Mouse (Mus musculus): Measurements from ENCODE around the gene Fam198a. TPM values are rescaled to one million over a fixed set of nuclear protein-coding genes. Genes with fewer than 3 reads are reported as not detected.

The Fam198a gene
- total and polyA plus RNA-seq, 3 experiments = 0.12 to 0.26 TPM; not detected in 1

DNA sequence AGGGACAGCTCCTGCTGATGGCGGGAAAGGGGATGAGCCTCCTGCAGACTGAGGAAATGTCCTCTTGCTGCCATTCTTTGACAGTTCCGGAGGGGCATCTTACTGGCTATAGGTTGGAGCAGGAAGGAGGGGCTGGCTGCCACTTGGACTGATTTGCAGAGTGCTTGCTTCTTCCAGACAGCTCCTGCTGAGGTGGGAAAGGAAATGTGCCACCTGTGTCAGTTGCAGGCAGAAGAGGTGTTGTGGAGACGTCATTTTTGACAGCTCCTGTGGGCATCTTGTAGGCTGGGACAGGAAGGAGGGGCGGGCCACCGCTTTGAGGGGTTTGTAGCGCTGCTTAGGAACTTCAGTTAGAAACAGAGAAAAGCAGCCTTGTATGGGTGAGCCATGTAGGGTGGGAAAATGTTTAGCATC lies 13.3 kb upstream of the Fam198a start:
- Histone ChIP-seq H3K9ac (ENCODE audit: control insufficient read depth, low read depth, low read length, poor library complexity, severe bottlenecking) (peak overlapping the region; percentile 59), H3K27me3 (ENCODE audit: control insufficient read depth in 1 of 2, insufficient read depth in 2 of 2, low read length in 2 of 2) (no peaks in the 10 kb centered on the region), H3K4me3 (ENCODE audit: control insufficient read depth in 1 of 2, insufficient read depth in 1 of 2, low read depth in 2 of 2, low read length in 2 of 2) (peak overlapping the region; percentile 30 to 92; a peak in 3 of 4 replicates), H3K79me2 (ENCODE audit: control insufficient read depth, insufficient read depth, low read length, poor library complexity) (peaks cover 3% of the 10 kb centered on the region), H3K9me3 (replicated peaks; ENCODE audit: insufficient read depth, low read length) (no peaks in the 10 kb centered on the region), H3K4me1 (ENCODE audit: control insufficient read depth in 1 of 2, insufficient read depth in 2 of 2, low read length in 2 of 2) (peaks cover 0 to 3% of the 10 kb centered on the region in 2 experiments; a peak in 2 of 4 replicates), H3K36me3 (ENCODE audit: control insufficient read depth in 1 of 2, insufficient read depth in 2 of 2, low read length in 2 of 2) (peaks cover 0 to 4% of the 10 kb centered on the region in 2 experiments; a peak in 2 of 4 replicates), H3K27ac (ENCODE audit: control insufficient read depth, low read depth, low read length) (peak overlapping the region; percentile 43; the same call in 1 of the 2 replicates)
- TF ChIP-seq MAZ (IDR thresholded peaks at IDR 0.05; ENCODE audit: low read depth, low read length) (no peak), MAFK (IDR thresholded peaks at IDR 0.05; ENCODE audit: borderline replicate concordance, low read depth, low read length) (no peak), EP300 (IDR thresholded peaks at IDR 0.05; ENCODE audit: low read depth in 1 of 2, low read length in 2 of 2) (no peak), POLR2AphosphoS5 (IDR thresholded peaks at IDR 0.05; ENCODE audit: borderline replicate concordance, low read depth, low read length) (no peak), MEF2A (IDR thresholded peaks at IDR 0.05; ENCODE audit: extremely low read depth, insufficient replicate concordance, low read depth, low read length, poor library complexity, severe bottlenecking) (no peak), ZC3H11A (IDR thresholded peaks at IDR 0.05; ENCODE audit: low read depth, low read length) (no peak), MAX (IDR thresholded peaks at IDR 0.05; ENCODE audit: low read length) (no peak), MYB (IDR thresholded peaks at IDR 0.05; ENCODE audit: low read depth, low read length) (no peak), KAT2A (conservative IDR thresholded peaks at IDR 0.05; ENCODE audit: low read depth, low read length) (no peak), RCOR1 (IDR thresholded peaks at IDR 0.05; ENCODE audit: low read depth, low read length) (no peak), USF2 (IDR thresholded peaks at IDR 0.05; ENCODE audit: borderline replicate concordance in 1 of 2, insufficient read depth in 1 of 2, low read depth in 1 of 2, low read length in 2 of 2) (no peak), CHD1 (IDR thresholded peaks at IDR 0.05; ENCODE audit: low read depth, low read length) (no peak), POLR2A (IDR thresholded peaks at IDR 0.05; ENCODE audit: control insufficient read depth in 1 of 2, insufficient read depth in 1 of 2, low read depth in 1 of 2, low read length in 2 of 2, poor library complexity in 1 of 2) (no peak), JUND (IDR thresholded peaks at IDR 0.05; ENCODE audit: low read depth, low read length) (no peak), TAL1 (IDR thresholded peaks at IDR 0.05; ENCODE audit: low read length) (no peak), GABPA (IDR thresholded peaks at IDR 0.05; ENCODE audit: low read depth, low read length) (no peak), ZMIZ1 (IDR thresholded peaks at IDR 0.05; ENCODE audit: low read depth, low read length) (no peak), MXI1 (IDR thresholded peaks at IDR 0.05; ENCODE audit: low read depth, low read length) (no peak), TBP (IDR thresholded peaks at IDR 0.05; ENCODE audit: low read depth, low read length) (no peak)
- DNase-seq (ENCODE audit: low read depth, low spot score) = no peak

GRCm38 (mm10) chr9:121937944-121938355 lies 12.8 kb upstream of the Fam198a start:
- Histone ChIP-seq H3K9ac (ENCODE audit: control insufficient read depth, low read depth, low read length, poor library complexity, severe bottlenecking) (peak overlapping the region; percentile 91), H3K27me3 (ENCODE audit: control insufficient read depth in 1 of 2, insufficient read depth in 2 of 2, low read length in 2 of 2) (no peaks in the 10 kb centered on the region), H3K4me1 (ENCODE audit: control insufficient read depth in 1 of 2, insufficient read depth in 2 of 2, low read length in 2 of 2) (peaks cover 0 to 3% of the 10 kb centered on the region in 2 experiments; a peak in 2 of 4 replicates), H3K4me3 (ENCODE audit: control insufficient read depth in 1 of 2, insufficient read depth in 1 of 2, low read depth in 2 of 2, low read length in 2 of 2) (peak overlapping the region; percentile 67 to 92), H3K27ac (ENCODE audit: control insufficient read depth, low read depth, low read length) (peak overlapping the region; percentile 66), H3K36me3 (ENCODE audit: control insufficient read depth in 1 of 2, insufficient read depth in 2 of 2, low read length in 2 of 2) (peaks cover 0 to 4% of the 10 kb centered on the region in 2 experiments; a peak in 2 of 4 replicates), H3K79me2 (ENCODE audit: control insufficient read depth, insufficient read depth, low read length, poor library complexity) (peaks cover 3% of the 10 kb centered on the region), H3K9me3 (replicated peaks; ENCODE audit: insufficient read depth, low read length) (no peaks in the 10 kb centered on the region)
- DNase-seq (ENCODE audit: low read depth, low spot score) = peak; percentile 88
- TF ChIP-seq GABPA (IDR thresholded peaks at IDR 0.05; ENCODE audit: low read depth, low read length) = no peak
- no peak for TF ChIP-seq CTCF (IDR thresholded peaks at IDR 0.05 in 2 of 3, conservative IDR thresholded peaks at IDR 0.05 in 1 of 3; ENCODE audit: control insufficient read depth in 1 of 3, insufficient read depth in 1 of 3, low read depth in 2 of 3, low read length in 3 of 3, poor library complexity in 1 of 3, severe bottlenecking in 1 of 3)
- TF ChIP-seq MAX (IDR thresholded peaks at IDR 0.05; ENCODE audit: low read length) = peak; percentile 56
- TF ChIP-seq USF1 (IDR thresholded peaks at IDR 0.05; ENCODE audit: low read depth, low read length) = no peak
- TF ChIP-seq NELFE (IDR thresholded peaks at IDR 0.05; ENCODE audit: low read depth, low read length) = peak; percentile 89
- TF ChIP-seq TAL1 (IDR thresholded peaks at IDR 0.05; ENCODE audit: low read length) = no peak
- TF ChIP-seq MXI1 (IDR thresholded peaks at IDR 0.05; ENCODE audit: low read depth, low read length) = peak; percentile 71
- TF ChIP-seq ZKSCAN1 (IDR thresholded peaks at IDR 0.05; ENCODE audit: low read depth, low read length) = no peak
- TF ChIP-seq SIN3A (IDR thresholded peaks at IDR 0.05; ENCODE audit: low read length) = peak; percentile 79
- peak; percentile 64; the same call in 1 of the 2 replicates for TF ChIP-seq POLR2AphosphoS2 (IDR thresholded peaks at IDR 0.05; ENCODE audit: low read length)
- no peak for TF ChIP-seq ZC3H11A (IDR thresholded peaks at IDR 0.05; ENCODE audit: low read depth, low read length)
- 0 out of 4 replicates have a peak, but pooled peaks of 1 of the 2 experiments have one; percentile 18 for TF ChIP-seq EP300 (IDR thresholded peaks at IDR 0.05; ENCODE audit: low read depth in 1 of 2, low read length in 2 of 2)
- TF ChIP-seq CHD2 (IDR thresholded peaks at IDR 0.05; ENCODE audit: low read length) = no peak
- no peak for TF ChIP-seq MAZ (IDR thresholded peaks at IDR 0.05; ENCODE audit: low read depth, low read length)
- TF ChIP-seq KAT2A (conservative IDR thresholded peaks at IDR 0.05; ENCODE audit: low read depth, low read length) = 0 out of 2 replicates have a peak, but pooled peaks have one; percentile 30
- peak; percentile 84 to 96 for TF ChIP-seq POLR2A (IDR thresholded peaks at IDR 0.05; ENCODE audit: control insufficient read depth in 1 of 2, insufficient read depth in 1 of 2, low read depth in 1 of 2, low read length in 2 of 2, poor library complexity in 1 of 2)
- TF ChIP-seq ZMIZ1 (IDR thresholded peaks at IDR 0.05; ENCODE audit: low read depth, low read length) = peak; percentile 80; the same call in 1 of the 2 replicates
- TF ChIP-seq BHLHE40 (IDR thresholded peaks at IDR 0.05; ENCODE audit: borderline replicate concordance, low read depth, low read length) = no peak
- TF ChIP-seq MYC (IDR thresholded peaks at IDR 0.05; ENCODE audit: low read depth, low read length) = peak; percentile 67; the same call in 1 of the 2 replicates
- peak; percentile 81 for TF ChIP-seq HCFC1 (IDR thresholded peaks at IDR 0.05; ENCODE audit: low read depth, low read length)

Measured in MEL (cell line).